Mouse (Mus musculus) embryonic facial prominence, embryonic 14.5 days (tissue): ENCODE measurements at regions not wholly inside any gene's neighbourhood (a gene's known extent, or its start where the extent isn't known, plus 50 kb on each side); places are given as distances from the start of the nearest gene placed in this dataset.

Source experiments
- ATAC-seq: fragments of 200-750 bp; cut with Nextera tagmentation; 2 replicates; pipeline ENCODE4 v1.8.0; 2017; ENCODE audit warnings: low read depth, moderate number of reproducible peaks, moderate TSS enrichment
- DNase-seq: peaks from one replicate; pipeline ENCODE4 v3.0.0-alpha.2; 2015; ENCODE audit warnings: low spot score
- H3K27ac ChIP-seq: fragments of 300-500 bp; sonication (generic); replicated peaks from 2 replicates; pipeline ENCODE4 v1.5.1; 2014; ENCODE audit warnings: low read depth, mild to moderate bottlenecking, low read length, moderate library complexity
- H3K27me3 ChIP-seq: fragments of 300-500 bp; sonication (generic); replicated peaks from 2 replicates; pipeline ENCODE4 v1.6.1; 2014; ENCODE audit warnings: low read length; ENCODE audit not compliant: control insufficient read depth, insufficient read depth
- H3K36me3 ChIP-seq: fragments of 300-500 bp; sonication (generic); 2 replicates; pipeline ENCODE4 v1.6.1; 2014; ENCODE audit warnings: low read length, mixed read lengths; ENCODE audit not compliant: control insufficient read depth, insufficient read depth
- H3K4me1 ChIP-seq: fragments of 300-500 bp; sonication (generic); 2 replicates; pipeline ENCODE4 v1.6.1; 2014; ENCODE audit warnings: antibody characterized with exemption, low read length; ENCODE audit not compliant: control insufficient read depth, insufficient read depth
- H3K4me2 ChIP-seq: fragments of 300-500 bp; sonication (generic); 2 replicates; pipeline ENCODE4 v1.6.1; 2014; ENCODE audit warnings: low read depth, mild to moderate bottlenecking, low read length, moderate library complexity, mixed read lengths
- H3K4me3 ChIP-seq: fragments of 300-500 bp; sonication (generic); 2 replicates; pipeline ENCODE4 v1.5.1; 2014; ENCODE audit warnings: low read depth, mild to moderate bottlenecking, low read length
- H3K9ac ChIP-seq: fragments of 300-500 bp; sonication (generic); 2 replicates; pipeline ENCODE4 v1.6.1; 2014; ENCODE audit warnings: low read depth, mild to moderate bottlenecking, low read length, moderate library complexity, mixed read lengths
- H3K9me3 ChIP-seq: fragments of 300-500 bp; sonication (generic); 2 replicates; pipeline ENCODE4 v1.6.1; 2016; ENCODE audit warnings: low read length; ENCODE audit not compliant: control insufficient read depth
- WGBS: fragments of 180-500 bp; shearing (Covaris S2); extraction: QIAGEN DNeasy Blood & Tissue Kit; methylation state at CpG from one replicate; pipeline ENCODE4 v1.1.7; 2014; 5-methylcytosine and 5-hydroxymethylcytosine counted together

- no peak overlapping the region for H3K4me2 ChIP-seq
- no peaks in the 10 kb centered on the region for H3K36me3 ChIP-seq
- peaks cover 11% of the 10 kb centered on the region; the same call in 1 of the 2 replicates for H3K4me1 ChIP-seq
- peak; percentile 82 for ATAC-seq
- DNase-seq: peak; percentile 83
- no peak overlapping the region for H3K9ac ChIP-seq
- no peak overlapping the region for H3K4me3 ChIP-seq
- 37% methylated on average over 4 of the region's 4 CpGs for WGBS
- H3K9me3 ChIP-seq: no peaks in the 10 kb centered on the region
- H3K27ac ChIP-seq: no peak overlapping the region
- no peaks in the 10 kb centered on the region for H3K27me3 ChIP-seq
These were observed 62.9 kb upstream of the Nepro start for GRCm38 (mm10) chr16:44660996-44661876.

GRCm38 (mm10) chr16:44658306-44658705 lies 65.8 kb upstream of the Nepro start:
- DNase-seq (peak; percentile 22), ATAC-seq (no peak)
- Histone ChIP-seq H3K36me3 (no peaks in the 10 kb centered on the region), H3K27me3 (no peaks in the 10 kb centered on the region), H3K4me1 (0 out of 2 replicates have a peak, but pooled peaks cover 5% of the 10 kb centered on the region), H3K27ac (no peak overlapping the region), H3K9me3 (no peaks in the 10 kb centered on the region), H3K4me3 (no peak overlapping the region), H3K9ac (no peak overlapping the region), H3K4me2 (no peak overlapping the region)
- 38% methylated on average over 8 of the region's 8 CpGs for WGBS

GRCm38 (mm10) chr16:44656181-44656580 lies 67.9 kb upstream of the Nepro start:
- H3K4me2 ChIP-seq: no peak overlapping the region
- no peaks in the 10 kb centered on the region for H3K9me3 ChIP-seq
- H3K4me3 ChIP-seq: no peak overlapping the region
- no peaks in the 10 kb centered on the region for H3K36me3 ChIP-seq
- H3K4me1 ChIP-seq: 0 out of 2 replicates have a peak, but pooled peaks cover 2% of the 10 kb centered on the region
- DNase-seq (no peak), ATAC-seq (no peak)
- no peak overlapping the region for H3K27ac ChIP-seq
- H3K27me3 ChIP-seq: no peaks in the 10 kb centered on the region
- H3K9ac ChIP-seq: no peak overlapping the region
- WGBS: 94% methylated on average over 1 of the region's 1 CpGs

- no peak for ATAC-seq
- H3K4me3 ChIP-seq: no peak overlapping the region
- H3K4me1 ChIP-seq: no peaks in the 10 kb centered on the region
- no peak overlapping the region for H3K9ac ChIP-seq
- no peaks in the 10 kb centered on the region for H3K27me3 ChIP-seq
- WGBS: 58% methylated on average over 3 of the region's 3 CpGs
- no peak overlapping the region for H3K4me2 ChIP-seq
- DNase-seq: no peak
- H3K36me3 ChIP-seq: no peaks in the 10 kb centered on the region
- H3K9me3 ChIP-seq: no peaks in the 10 kb centered on the region
- no peak overlapping the region for H3K27ac ChIP-seq
These were observed 68.8 kb upstream of the Nepro start for GRCm38 (mm10) chr16:44655306-44655705.

GRCm38 (mm10) chr16:44648547-44649223 lies 75.4 kb upstream of the Nepro start:
- Histone ChIP-seq H3K9me3 (no peaks in the 10 kb centered on the region), H3K4me1 (peaks cover 7% of the 10 kb centered on the region; the same call in 1 of the 2 replicates), H3K27me3 (no peaks in the 10 kb centered on the region), H3K4me2 (no peak overlapping the region), H3K36me3 (no peaks in the 10 kb centered on the region), H3K27ac (peak overlapping the region; percentile 57), H3K9ac (no peak overlapping the region), H3K4me3 (no peak overlapping the region)
- peak; percentile 50; the same call in 1 of the 2 replicates for ATAC-seq
- WGBS: 47% methylated on average over 2 of the region's 2 CpGs
- peak; percentile 80 for DNase-seq

- Histone ChIP-seq H3K36me3 (no peaks in the 10 kb centered on the region), H3K4me1 (peaks cover 7% of the 10 kb centered on the region; the same call in 1 of the 2 replicates), H3K4me2 (no peak overlapping the region), H3K27ac (peak overlapping the region; percentile 61; the same call in 1 of the 2 replicates), H3K27me3 (no peaks in the 10 kb centered on the region), H3K9ac (no peak overlapping the region), H3K4me3 (no peak overlapping the region), H3K9me3 (no peaks in the 10 kb centered on the region)
- peak; percentile 57; the same call in 1 of the 2 replicates for ATAC-seq
- DNase-seq: peak; percentile 88
- 20% methylated on average over 4 of the region's 4 CpGs for WGBS
These were observed 80.1 kb upstream of the Nepro start for GRCm38 (mm10) chr16:44643992-44644391.

GRCm38 (mm10) chr16:44637100-44637499 lies 78.4 kb upstream of the Boc start:
- no peaks in the 10 kb centered on the region for H3K27me3 ChIP-seq
- ATAC-seq: no peak
- DNase-seq: peak; percentile 65
- H3K36me3 ChIP-seq: no peaks in the 10 kb centered on the region
- H3K9ac ChIP-seq: no peak overlapping the region
- no peak overlapping the region for H3K4me2 ChIP-seq
- H3K27ac ChIP-seq: no peak overlapping the region
- H3K9me3 ChIP-seq: no peaks in the 10 kb centered on the region
- peaks cover 21% of the 10 kb centered on the region for H3K4me1 ChIP-seq
- H3K4me3 ChIP-seq: no peak overlapping the region
- 35% methylated on average over 3 of the region's 3 CpGs for WGBS

- DNase-seq (no peak), ATAC-seq (no peak)
- Histone ChIP-seq H3K4me3 (no peak overlapping the region), H3K4me1 (peaks cover 40% of the 10 kb centered on the region), H3K9me3 (no peaks in the 10 kb centered on the region), H3K27ac (peak overlapping the region; percentile 92; the same call in 1 of the 2 replicates), H3K36me3 (no peaks in the 10 kb centered on the region), H3K27me3 (no peaks in the 10 kb centered on the region), H3K9ac (no peak overlapping the region), H3K4me2 (no peak overlapping the region)
- 94% methylated on average over 4 of the region's 4 CpGs for WGBS
These were observed 75.8 kb upstream of the Boc start for GRCm38 (mm10) chr16:44634486-44634885.
